Mouse (Mus musculus) liver, adult 2 months (tissue): ENCODE data around the gene Myo1c.
A peak's percentile ranks its signal among the peaks of the same experiment; 100 is the strongest.

Source experiments
- CTCF ChIP-seq: fragments of 200-500 bp; IDR thresholded peaks from 2 replicates; pipeline ENCODE4 v1.5.1; 2011; ENCODE audit warnings: low read depth, low read length, control low read depth
- POLR2A ChIP-seq: fragments of 200-500 bp; IDR thresholded peaks from 2 replicates; pipeline ENCODE4 v1.6.1; 2011; ENCODE audit warnings: low read length, control low read depth; ENCODE audit not compliant: insufficient read depth; ENCODE audit errors: extremely low read depth

DNA sequence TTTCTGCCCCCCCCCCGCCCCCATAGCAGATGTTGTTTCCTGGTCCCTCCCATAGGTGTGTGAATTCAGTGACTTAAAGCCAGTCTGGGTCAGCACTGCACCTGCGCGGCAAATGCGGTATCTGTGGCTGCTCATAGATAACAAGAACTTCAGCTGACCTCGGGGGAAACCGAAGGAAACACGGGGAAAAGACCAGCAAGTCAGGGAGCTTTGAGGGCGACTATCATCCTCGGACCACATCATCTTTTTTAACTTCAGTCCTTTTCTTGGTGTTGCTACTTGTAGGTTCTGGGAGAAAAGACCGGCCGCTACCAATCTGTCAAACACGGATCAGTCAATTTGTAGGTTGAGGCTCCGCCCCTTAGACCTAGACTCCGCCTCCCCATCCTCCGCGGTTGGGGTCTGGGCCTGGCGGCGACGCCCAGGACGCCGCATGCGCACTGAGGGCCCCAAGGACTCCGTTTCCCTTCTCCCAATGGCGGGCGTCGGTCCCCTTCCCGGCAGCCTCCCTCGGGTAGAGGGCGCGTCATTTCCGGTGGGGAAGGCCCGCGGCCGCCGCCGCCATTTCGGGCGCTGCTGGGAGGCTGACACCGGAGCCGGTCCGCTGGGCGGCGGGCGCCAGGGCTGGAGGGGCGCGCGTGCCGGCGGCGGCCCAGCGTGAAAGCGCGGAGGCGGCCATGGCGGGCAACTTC lies 28.6 kb downstream of the Myo1c start, which contains the start of gene Crk:
- TF ChIP-seq POLR2A = peak; percentile 79
- no peak for TF ChIP-seq CTCF
